Mouse (Mus musculus) limb, embryonic 12.5 days (tissue): ENCODE data around the gene Psen1. TPM values are rescaled to one million over a fixed set of nuclear protein-coding genes. Genes with fewer than 3 reads are reported as not detected.

Experiments used
- ATAC-seq: fragments of 200-750 bp; cut with Nextera tagmentation; 2 replicates; pipeline ENCODE4 v1.8.0; 2017; ENCODE audit warnings: low read depth, moderate TSS enrichment; ENCODE audit not compliant: insufficient number of reproducible peaks, insufficient read depth, low FRiP score, low TSS enrichment
- H3K27ac ChIP-seq: fragments of 300-500 bp; sonication (generic); 2 replicates; pipeline ENCODE4 v1.5.1; 2016; ENCODE audit warnings: mild to moderate bottlenecking, moderate library complexity
- H3K27me3 ChIP-seq: fragments of 300-500 bp; sonication (generic); 2 replicates; pipeline ENCODE4 v1.6.1; 2016; ENCODE audit warnings: mild to moderate bottlenecking, moderate library complexity
- H3K36me3 ChIP-seq: fragments of 300-500 bp; sonication (generic); 2 replicates; pipeline ENCODE4 v1.6.1; 2016; ENCODE audit warnings: mild to moderate bottlenecking, moderate library complexity
- H3K4me1 ChIP-seq: fragments of 300-500 bp; sonication (generic); replicated peaks from 2 replicates; pipeline ENCODE4 v1.6.1; 2016
- H3K4me2 ChIP-seq: fragments of 300-500 bp; sonication (generic); 2 replicates; pipeline ENCODE4 v1.6.1; 2016; ENCODE audit warnings: mild to moderate bottlenecking, moderate library complexity
- H3K4me3 ChIP-seq: fragments of 300-500 bp; sonication (generic); replicated peaks from 2 replicates; pipeline ENCODE4 v1.5.1; 2016; ENCODE audit warnings: mild to moderate bottlenecking
- H3K9ac ChIP-seq: fragments of 300-500 bp; sonication (generic); replicated peaks from 2 replicates; pipeline ENCODE4 v1.6.1; 2016; ENCODE audit warnings: mild to moderate bottlenecking, moderate library complexity
- H3K9me3 ChIP-seq: fragments of 300-500 bp; sonication (generic); 2 replicates; pipeline ENCODE4 v1.6.1; 2016; ENCODE audit warnings: mild to moderate bottlenecking, moderate library complexity
- WGBS: fragments of 180-500 bp; shearing (Covaris S2); methylation state at CpG from one replicate; pipeline ENCODE4 v1.1.7; 2016; 5-methylcytosine and 5-hydroxymethylcytosine counted together
- polyA plus RNA-seq: library from polyadenylated mRNA; unstranded; fragments of >200 nt; fragmentation: Nextera tagmentation; extraction: Ambion mirVana; gene quantifications from 2 replicates; pipeline ENCODE4 v1.2.1, GENCODE M21; 2016

Psen1 gene
- polyA plus RNA-seq, 1 experiment from 2014 or later = 56.5 TPM

GRCm38 (mm10) chr12:83762706-83763105 is 74.8 kb downstream of the Psen1 start:
- 32% methylated on average over 4 of the region's 4 CpGs for WGBS
- H3K36me3 ChIP-seq = no peaks in the 10 kb centered on the region
- H3K27ac ChIP-seq = 0 out of 2 replicates have a peak overlapping the region, but pooled peaks have one; percentile 7
- no peak overlapping the region for H3K4me3 ChIP-seq
- no peak overlapping the region for H3K9ac ChIP-seq
- peaks cover 37% of the 10 kb centered on the region for H3K4me1 ChIP-seq
- peaks cover 25% of the 10 kb centered on the region for H3K27me3 ChIP-seq
- H3K4me2 ChIP-seq = no peak overlapping the region
- H3K9me3 ChIP-seq = no peaks in the 10 kb centered on the region
- ATAC-seq = no peak

- Histone ChIP-seq H3K36me3 (no peaks in the 10 kb centered on the region), H3K9ac (peak within 1 kb of the TSS; percentile 28), H3K4me3 (peak within 1 kb of the TSS; percentile 27), H3K9me3 (no peaks in the 10 kb centered on the region), H3K4me1 (peaks cover 45% of the 10 kb centered on the region), H3K27ac (0 out of 2 replicates have a peak within 1 kb of the TSS, but pooled peaks have one; percentile 7), H3K4me2 (peak within 1 kb of the TSS; percentile 65), H3K27me3 (peaks cover 27% of the 10 kb centered on the region)
- ATAC-seq = 0 out of 2 replicates have a peak, but pooled peaks have one; percentile 29
- WGBS = 14% methylated on average over 26 of the region's 31 CpGs
Observed at GRCm38 (mm10) chr12:83763311-83764043, 75.5 kb downstream of the Psen1 start, which contains the start of gene Papln. Papln (plus strand) TSS chr12:83763634.

- Histone ChIP-seq H3K27me3 (peaks cover 27% of the 10 kb centered on the region), H3K4me2 (peak overlapping the region; percentile 65), H3K4me3 (peak overlapping the region; percentile 27), H3K9ac (peak overlapping the region; percentile 28), H3K4me1 (peaks cover 50% of the 10 kb centered on the region), H3K9me3 (no peaks in the 10 kb centered on the region), H3K27ac (no peak overlapping the region), H3K36me3 (no peaks in the 10 kb centered on the region)
- no peak for ATAC-seq
- WGBS = 8% methylated on average over 14 of the region's 14 CpGs
Observed at GRCm38 (mm10) chr12:83764044-83764365, 76.1 kb downstream of the Psen1 start.

- no peak overlapping the region for H3K27ac ChIP-seq
- H3K4me2 ChIP-seq = peak overlapping the region; percentile 65; the same call in 1 of the 2 replicates
- no peaks in the 10 kb centered on the region for H3K9me3 ChIP-seq
- 77% methylated on average over 10 of the region's 10 CpGs for WGBS
- ATAC-seq = no peak
- no peaks in the 10 kb centered on the region for H3K36me3 ChIP-seq
- H3K4me1 ChIP-seq = peaks cover 55% of the 10 kb centered on the region
- H3K9ac ChIP-seq = no peak overlapping the region
- H3K4me3 ChIP-seq = no peak overlapping the region
- peaks cover 30% of the 10 kb centered on the region for H3K27me3 ChIP-seq
Observed at GRCm38 (mm10) chr12:83764519-83764918, 76.6 kb downstream of the Psen1 start.

GRCm38 (mm10) chr12:83765965-83766603 is 78.1 kb downstream of the Psen1 start:
- Histone ChIP-seq H3K27ac (no peak overlapping the region), H3K36me3 (no peaks in the 10 kb centered on the region), H3K9ac (no peak overlapping the region), H3K9me3 (no peaks in the 10 kb centered on the region), H3K4me3 (no peak overlapping the region), H3K4me2 (no peak overlapping the region), H3K4me1 (peaks cover 69% of the 10 kb centered on the region), H3K27me3 (peaks cover 35% of the 10 kb centered on the region)
- no peak for ATAC-seq
- WGBS = 37% methylated on average over 13 of the region's 13 CpGs

GRCm38 (mm10) chr12:83767833-83768232 is 79.9 kb downstream of the Psen1 start:
- peaks cover 42% of the 10 kb centered on the region for H3K27me3 ChIP-seq
- no peak overlapping the region for H3K4me3 ChIP-seq
- no peak overlapping the region for H3K9ac ChIP-seq
- H3K4me1 ChIP-seq = peaks cover 60% of the 10 kb centered on the region
- H3K27ac ChIP-seq = 0 out of 2 replicates have a peak overlapping the region, but pooled peaks have one; percentile 2
- no peak for ATAC-seq
- no peaks in the 10 kb centered on the region for H3K9me3 ChIP-seq
- H3K36me3 ChIP-seq = no peaks in the 10 kb centered on the region
- H3K4me2 ChIP-seq = no peak overlapping the region
- 57% methylated on average over 9 of the region's 9 CpGs for WGBS

- no peaks in the 10 kb centered on the region for H3K9me3 ChIP-seq
- H3K4me2 ChIP-seq = 0 out of 2 replicates have a peak overlapping the region, but pooled peaks have one; percentile 7
- no peak overlapping the region for H3K9ac ChIP-seq
- no peak for ATAC-seq
- peak overlapping the region; percentile 47; the same call in 1 of the 2 replicates for H3K27ac ChIP-seq
- WGBS = 39% methylated on average over 14 of the region's 14 CpGs
- no peaks in the 10 kb centered on the region for H3K36me3 ChIP-seq
- H3K4me1 ChIP-seq = peaks cover 54% of the 10 kb centered on the region
- H3K27me3 ChIP-seq = peaks cover 40% of the 10 kb centered on the region
- no peak overlapping the region for H3K4me3 ChIP-seq
Observed at GRCm38 (mm10) chr12:83768235-83768899, 80.4 kb downstream of the Psen1 start.

- H3K27ac ChIP-seq = no peak overlapping the region
- 6% methylated on average over 25 of the region's 25 CpGs for WGBS
- ATAC-seq = peak; percentile 12; the same call in 1 of the 2 replicates
- no peaks in the 10 kb centered on the region for H3K36me3 ChIP-seq
- H3K9me3 ChIP-seq = no peaks in the 10 kb centered on the region
- H3K4me1 ChIP-seq = peaks cover 45% of the 10 kb centered on the region
- H3K9ac ChIP-seq = no peak overlapping the region; the same call in none of the 2 replicates
- no peak overlapping the region for H3K4me3 ChIP-seq
- H3K4me2 ChIP-seq = peak overlapping the region; percentile 39
- peaks cover 28% of the 10 kb centered on the region; the same call in 1 of the 2 replicates for H3K27me3 ChIP-seq
Observed at GRCm38 (mm10) chr12:83770418-83771256, 82.7 kb downstream of the Psen1 start.

GRCm38 (mm10) chr12:83775621-83776020 is 87.7 kb downstream of the Psen1 start:
- no peak overlapping the region for H3K4me3 ChIP-seq
- no peak overlapping the region for H3K4me2 ChIP-seq
- no peaks in the 10 kb centered on the region for H3K9me3 ChIP-seq
- H3K9ac ChIP-seq = no peak overlapping the region
- no peak overlapping the region for H3K27ac ChIP-seq
- H3K4me1 ChIP-seq = peaks cover 3% of the 10 kb centered on the region
- WGBS = 71% methylated on average over 12 of the region's 12 CpGs
- ATAC-seq = no peak
- H3K27me3 ChIP-seq = peaks cover 7% of the 10 kb centered on the region; the same call in 1 of the 2 replicates
- H3K36me3 ChIP-seq = no peaks in the 10 kb centered on the region

- Histone ChIP-seq H3K9ac (no peak overlapping the region), H3K9me3 (no peaks in the 10 kb centered on the region), H3K27ac (no peak overlapping the region), H3K4me1 (no peaks in the 10 kb centered on the region), H3K27me3 (peaks cover 3% of the 10 kb centered on the region; the same call in 1 of the 2 replicates), H3K36me3 (no peaks in the 10 kb centered on the region), H3K4me2 (no peak overlapping the region), H3K4me3 (no peak overlapping the region)
- no peak for ATAC-seq
- WGBS = 85% methylated on average over 7 of the region's 7 CpGs
Observed at GRCm38 (mm10) chr12:83776766-83777165, 88.8 kb downstream of the Psen1 start.
